Mouse (Mus musculus): ENCODE data around the gene Tgm2. TPM values are rescaled to one million over a fixed set of nuclear protein-coding genes. Genes with fewer than 3 reads are reported as not detected.

The Tgm2 gene
- polyA plus RNA-seq, 1 experiment, result 53.3 TPM

GRCm38 (mm10) chr2:158120868-158121267 lies 25.4 kb downstream of the Tgm2 start:
- H3K36me3 ChIP-seq (ENCODE audit: control insufficient read depth, insufficient read depth, low read length), result no peaks in the 10 kb centered on the region
- H3K27ac ChIP-seq (ENCODE audit: insufficient read depth, low read length), result no peak overlapping the region
- WGBS, result 92% methylated on average over 3 of the region's 3 CpGs
- H3K4me3 ChIP-seq (ENCODE audit: extremely low read depth, insufficient read depth, insufficient read length), result no peak overlapping the region
- no peak for DNase-seq (ENCODE audit: low read depth in 1 of 2, low spot score in 2 of 2)
- H3K27me3 ChIP-seq (ENCODE audit: control insufficient read depth, insufficient read depth, low read length), result no peaks in the 10 kb centered on the region
- no peak for TF ChIP-seq POLR2A (IDR thresholded peaks at IDR 0.05; ENCODE audit: low read depth, low read length)
- TF ChIP-seq CTCF (IDR thresholded peaks at IDR 0.05; ENCODE audit: extremely low read depth, insufficient read depth, insufficient read length, insufficient replicate concordance), result no peak
- H3K4me1 ChIP-seq (ENCODE audit: control insufficient read depth, insufficient read depth, insufficient read length), result peaks cover 2% of the 10 kb centered on the region; the same call in 1 of the 2 replicates

DNA sequence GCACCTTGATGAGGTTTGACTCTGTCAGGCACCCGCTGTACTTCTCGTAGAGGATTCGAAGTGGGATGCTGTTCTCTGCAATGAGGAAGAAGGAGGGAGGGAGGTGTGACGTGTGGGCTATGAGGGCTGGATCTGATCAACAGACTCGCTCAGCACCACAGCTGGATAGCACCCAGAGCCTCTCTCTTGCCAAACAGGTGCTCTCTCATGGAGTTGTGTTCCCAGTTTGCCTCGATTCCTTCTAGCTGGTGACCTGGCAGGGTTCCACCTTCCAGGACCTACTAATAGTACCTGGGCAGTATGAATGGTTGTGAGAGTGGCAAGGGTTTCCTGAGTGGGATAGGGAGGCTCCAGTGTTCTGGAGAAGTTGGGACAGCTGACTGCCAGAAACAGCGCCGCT lies 26.0 kb downstream of the Tgm2 start:
- no peak overlapping the region for H3K27ac ChIP-seq (ENCODE audit: insufficient read depth, low read length)
- DNase-seq (ENCODE audit: low read depth in 1 of 2, low spot score in 2 of 2), result no peak
- peaks cover 2% of the 10 kb centered on the region; the same call in 1 of the 2 replicates for H3K4me1 ChIP-seq (ENCODE audit: control insufficient read depth, insufficient read depth, insufficient read length)
- H3K36me3 ChIP-seq (ENCODE audit: control insufficient read depth, insufficient read depth, low read length), result no peaks in the 10 kb centered on the region
- H3K4me3 ChIP-seq (ENCODE audit: extremely low read depth, insufficient read depth, insufficient read length), result no peak overlapping the region
- WGBS, result 90% methylated on average over 8 of the region's 8 CpGs
- no peak for TF ChIP-seq POLR2A (IDR thresholded peaks at IDR 0.05; ENCODE audit: low read depth, low read length)
- no peak for TF ChIP-seq CTCF (IDR thresholded peaks at IDR 0.05; ENCODE audit: extremely low read depth, insufficient read depth, insufficient read length, insufficient replicate concordance)
- no peaks in the 10 kb centered on the region for H3K27me3 ChIP-seq (ENCODE audit: control insufficient read depth, insufficient read depth, low read length)

DNA sequence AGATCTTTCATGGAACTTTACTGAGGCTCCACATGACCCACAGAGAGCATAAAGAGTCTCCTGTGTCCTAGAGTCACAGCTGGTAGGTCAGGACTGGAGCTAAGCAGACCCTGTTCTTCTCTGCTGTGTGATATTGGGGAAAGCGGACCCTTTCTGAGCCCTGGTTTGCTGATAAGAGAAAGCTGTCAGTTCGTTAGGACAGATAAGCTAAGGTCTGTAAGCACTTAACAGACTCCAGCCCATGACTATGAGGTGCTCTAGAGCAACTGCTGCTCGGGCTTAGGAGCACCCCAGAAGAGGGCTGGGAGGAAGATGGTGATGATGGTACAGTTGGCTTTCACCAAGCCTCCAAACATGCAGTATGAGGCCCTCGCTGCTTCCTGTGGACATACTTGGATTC lies 27.1 kb downstream of the Tgm2 start:
- Histone ChIP-seq H3K4me3 (ENCODE audit: extremely low read depth, insufficient read depth, insufficient read length) (no peak overlapping the region), H3K36me3 (ENCODE audit: control insufficient read depth, insufficient read depth, low read length) (no peaks in the 10 kb centered on the region), H3K27me3 (ENCODE audit: control insufficient read depth, insufficient read depth, low read length) (no peaks in the 10 kb centered on the region), H3K4me1 (ENCODE audit: control insufficient read depth, insufficient read depth, insufficient read length) (peaks cover 2% of the 10 kb centered on the region; the same call in 1 of the 2 replicates), H3K27ac (ENCODE audit: insufficient read depth, low read length) (no peak overlapping the region)
- TF ChIP-seq POLR2A (IDR thresholded peaks at IDR 0.05; ENCODE audit: low read depth, low read length), result no peak
- TF ChIP-seq CTCF (IDR thresholded peaks at IDR 0.05; ENCODE audit: extremely low read depth, insufficient read depth, insufficient read length, insufficient replicate concordance), result no peak
- no peak for DNase-seq (ENCODE audit: low read depth in 1 of 2, low spot score in 2 of 2)
- 83% methylated on average over 4 of the region's 4 CpGs for WGBS

DNA sequence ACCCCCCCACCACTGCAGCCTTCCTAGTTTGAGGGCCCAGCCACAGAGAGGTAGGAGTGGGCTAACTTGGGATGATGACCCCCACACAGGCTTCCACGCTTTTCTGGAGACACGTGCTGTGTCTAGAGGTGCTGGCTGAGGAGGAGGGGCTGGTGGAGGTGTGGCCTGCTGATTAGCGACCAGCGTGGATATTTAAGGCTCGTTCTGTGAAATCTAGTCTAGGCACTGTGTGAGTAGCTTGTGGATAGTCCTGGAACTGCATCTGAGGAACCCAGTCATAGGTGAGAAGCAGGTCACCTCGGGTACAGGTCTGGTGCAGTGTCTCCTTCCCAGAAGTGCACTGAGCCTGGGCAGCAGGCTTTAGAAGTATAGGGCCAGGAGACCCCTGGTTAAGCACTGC lies 29.6 kb downstream of the Tgm2 start:
- H3K4me1 ChIP-seq (ENCODE audit: control insufficient read depth, insufficient read depth, insufficient read length), result peaks cover 2% of the 10 kb centered on the region; the same call in 1 of the 2 replicates
- H3K4me3 ChIP-seq (ENCODE audit: extremely low read depth, insufficient read depth, insufficient read length), result no peak overlapping the region
- no peaks in the 10 kb centered on the region for H3K36me3 ChIP-seq (ENCODE audit: control insufficient read depth, insufficient read depth, low read length)
- no peaks in the 10 kb centered on the region for H3K27me3 ChIP-seq (ENCODE audit: control insufficient read depth, insufficient read depth, low read length)
- no peak for TF ChIP-seq CTCF (IDR thresholded peaks at IDR 0.05; ENCODE audit: extremely low read depth, insufficient read depth, insufficient read length, insufficient replicate concordance)
- no peak for TF ChIP-seq POLR2A (IDR thresholded peaks at IDR 0.05; ENCODE audit: low read depth, low read length)
- no peak overlapping the region for H3K27ac ChIP-seq (ENCODE audit: insufficient read depth, low read length)
- WGBS, result 32% methylated on average over 6 of the region's 6 CpGs
- DNase-seq (ENCODE audit: low read depth in 1 of 2, low spot score in 2 of 2), result no peak

DNA sequence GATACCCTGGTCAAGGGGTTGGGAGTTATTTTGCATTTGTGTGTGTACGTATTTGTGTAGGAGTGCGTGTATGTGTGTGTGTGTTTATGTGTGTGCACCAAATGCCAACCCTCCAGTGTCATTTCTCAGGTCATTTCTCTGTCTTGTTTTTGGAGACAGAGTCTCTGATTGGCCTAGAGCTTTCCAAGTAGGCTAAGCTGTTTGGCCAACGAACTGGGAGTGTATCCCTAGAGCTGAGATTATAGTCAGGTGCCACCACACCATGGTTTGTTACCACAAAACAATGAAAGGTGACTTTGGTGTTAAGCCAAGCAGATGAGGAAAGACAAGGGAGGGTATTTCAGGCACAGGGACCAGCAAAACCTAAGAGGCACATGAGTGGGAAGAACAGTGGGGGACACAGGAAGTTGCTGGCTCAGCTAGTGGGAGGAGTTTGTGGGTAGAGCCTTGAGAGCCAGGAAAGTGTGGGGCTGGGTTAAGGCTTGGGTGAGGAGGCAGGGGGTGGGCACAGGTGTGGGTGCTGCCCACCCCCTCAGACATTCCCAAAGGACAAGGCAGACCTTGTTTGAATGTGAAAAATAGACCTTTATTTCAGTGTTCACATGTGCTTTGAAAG lies 30.3 kb downstream of the Tgm2 start:
- TF ChIP-seq CTCF (IDR thresholded peaks at IDR 0.05; ENCODE audit: extremely low read depth, insufficient read depth, insufficient read length, insufficient replicate concordance) (no peak), POLR2A (IDR thresholded peaks at IDR 0.05; ENCODE audit: low read depth, low read length) (no peak)

DNA sequence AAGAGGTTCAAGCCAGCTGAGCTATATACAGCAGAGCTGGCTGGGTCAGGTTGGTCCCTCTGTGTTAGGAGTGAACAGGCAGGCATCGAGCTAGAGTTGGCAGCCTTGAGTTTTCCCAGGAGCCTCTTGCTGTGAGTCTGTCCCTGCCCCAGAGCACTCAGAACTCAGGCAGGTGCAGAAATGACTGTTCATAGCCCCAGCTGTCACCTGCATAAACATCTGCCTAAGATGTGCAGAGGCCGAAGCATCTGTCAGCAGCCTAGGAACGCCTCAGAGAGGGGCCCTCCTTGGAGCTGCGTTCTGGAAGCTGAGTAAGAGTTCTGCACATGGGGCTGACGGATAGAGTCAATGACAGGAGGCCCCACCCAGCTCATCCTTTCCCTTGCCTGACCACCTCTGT lies 31.3 kb downstream of the Tgm2 start:
- Histone ChIP-seq H3K27ac (ENCODE audit: insufficient read depth, low read length) (no peak overlapping the region), H3K4me3 (ENCODE audit: extremely low read depth, insufficient read depth, insufficient read length) (no peak overlapping the region)
- no peak for DNase-seq (ENCODE audit: low read depth in 1 of 2, low spot score in 2 of 2)

More for the DNA sequence above, 30.3 kb downstream of the Tgm2 start:
- Histone ChIP-seq H3K27ac (ENCODE audit: insufficient read depth, low read length) (no peak overlapping the region), H3K27me3 (ENCODE audit: control insufficient read depth, insufficient read depth, low read length) (no peaks in the 10 kb centered on the region), H3K4me3 (ENCODE audit: extremely low read depth, insufficient read depth, insufficient read length) (no peak overlapping the region), H3K36me3 (ENCODE audit: control insufficient read depth, insufficient read depth, low read length) (no peaks in the 10 kb centered on the region), H3K4me1 (ENCODE audit: control insufficient read depth, insufficient read depth, insufficient read length) (peaks cover 2% of the 10 kb centered on the region; the same call in 1 of the 2 replicates)
- 79% methylated on average over 3 of the region's 3 CpGs for WGBS
- no peak for DNase-seq (ENCODE audit: low read depth in 1 of 2, low spot score in 2 of 2)

DNA sequence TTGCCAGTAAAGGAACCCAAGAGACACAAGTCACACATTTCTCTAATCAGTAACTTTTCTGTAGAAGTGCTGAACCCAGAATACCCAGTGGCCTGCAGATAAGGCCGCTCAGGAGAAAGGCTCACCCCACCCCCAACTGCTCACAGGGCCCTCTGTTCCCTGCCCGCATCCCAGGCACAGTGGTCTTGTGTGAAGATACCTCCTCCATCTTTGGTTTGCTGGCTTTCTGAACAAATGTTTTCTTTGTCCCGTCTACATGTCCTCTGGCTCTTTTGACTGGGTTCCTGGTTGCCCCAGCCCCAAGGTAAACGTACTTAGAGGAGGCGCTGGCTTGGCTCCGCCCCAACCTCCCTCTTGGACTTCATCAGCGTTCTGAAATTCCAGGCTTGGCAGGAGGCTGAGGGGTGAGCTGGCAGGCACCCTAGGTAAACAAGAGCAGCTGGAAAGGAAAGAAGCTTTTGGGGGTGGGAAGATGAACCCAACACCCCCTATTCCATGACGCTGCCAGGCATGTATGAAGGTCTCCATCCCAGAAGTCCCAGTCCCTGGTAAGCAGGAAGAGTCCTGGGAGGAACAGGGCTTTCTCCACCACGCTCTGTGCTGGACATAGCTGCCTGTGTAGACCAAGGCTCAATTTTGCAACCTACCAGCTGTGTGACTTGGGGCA lies 32.5 kb downstream of the Tgm2 start:
- H3K27ac ChIP-seq (ENCODE audit: insufficient read depth, low read length), result no peak overlapping the region
- 82% methylated on average over 9 of the region's 9 CpGs for WGBS
- TF ChIP-seq CTCF (IDR thresholded peaks at IDR 0.05; ENCODE audit: extremely low read depth, insufficient read depth, insufficient read length, insufficient replicate concordance), result no peak
- no peak for TF ChIP-seq POLR2A (IDR thresholded peaks at IDR 0.05; ENCODE audit: low read depth, low read length)
- H3K27me3 ChIP-seq (ENCODE audit: control insufficient read depth, insufficient read depth, low read length), result no peaks in the 10 kb centered on the region
- no peak for DNase-seq (ENCODE audit: low read depth in 1 of 2, low spot score in 2 of 2)
- peaks cover 2% of the 10 kb centered on the region; the same call in 1 of the 2 replicates for H3K4me1 ChIP-seq (ENCODE audit: control insufficient read depth, insufficient read depth, insufficient read length)
- H3K4me3 ChIP-seq (ENCODE audit: extremely low read depth, insufficient read depth, insufficient read length), result no peak overlapping the region
- no peaks in the 10 kb centered on the region for H3K36me3 ChIP-seq (ENCODE audit: control insufficient read depth, insufficient read depth, low read length)

More for the DNA sequence above, 31.3 kb downstream of the Tgm2 start:
- H3K4me1 ChIP-seq (ENCODE audit: control insufficient read depth, insufficient read depth, insufficient read length), result peaks cover 2% of the 10 kb centered on the region; the same call in 1 of the 2 replicates
- H3K27me3 ChIP-seq (ENCODE audit: control insufficient read depth, insufficient read depth, low read length), result no peaks in the 10 kb centered on the region
- 50% methylated on average over 5 of the region's 5 CpGs for whole genome bisulfite sequencing
- TF ChIP-seq CTCF (IDR thresholded peaks at IDR 0.05; ENCODE audit: extremely low read depth, insufficient read depth, insufficient read length, insufficient replicate concordance) (no peak), POLR2A (IDR thresholded peaks at IDR 0.05; ENCODE audit: low read depth, low read length) (no peak)
- no peaks in the 10 kb centered on the region for H3K36me3 ChIP-seq (ENCODE audit: control insufficient read depth, insufficient read depth, low read length)
